24 mouse cellular contexts compared by ENCODE assay signal in genomic region chr4:135776850-135777249, GRCm38 (mm10). TPM values are rescaled to one million over a fixed set of nuclear protein-coding genes. Genes with fewer than 3 reads are reported as not detected.
"Had no signal": no experiment of that assay in that cellular context is flagged by ENCODE, and none has a peak within 500 bp of the region (broad histone marks: within the 10 kb centered on the region; RNA-seq: fewer than 3 reads in every experiment).

No protein-coding gene starts in this region.

- DNase-seq: gastrocnemius, adult 2 months; gastrocnemius, postnatal 10 days; gastrocnemius, postnatal 25 days; heart, adult 18-20 months; heart, postnatal 14 days; heart, postnatal 36 days; kidney, adult 18-20 months; kidney, adult 8-10 months; kidney, postnatal 10 days; kidney, postnatal 25 days; kidney, postnatal 4 days; liver; liver, embryonic 13.5 days had no signal

- H3K27me3 ChIP-seq: hindbrain, embryonic 13.5 days; hindbrain, embryonic 15.5 days; limb, embryonic 12.5 days had no signal

- H3K27ac ChIP-seq: gastrocnemius, adult 2 months; heart, embryonic 10.5 days; hindbrain, embryonic 13.5 days; hindbrain, embryonic 15.5 days; hindbrain, postnatal 0 days; layer of hippocampus, adult 2 months; left cerebral cortex, adult 2 months; limb, embryonic 10.5 days; limb, embryonic 12.5 days; liver, embryonic 13.5 days had no signal

- H3K4me3 ChIP-seq: gastrocnemius, adult 2 months; heart, embryonic 10.5 days; heart, embryonic 12.5 days; hindbrain, embryonic 13.5 days; hindbrain, embryonic 15.5 days; layer of hippocampus, adult 2 months; left cerebral cortex, adult 2 months; limb, embryonic 10.5 days; limb, embryonic 12.5 days; liver, embryonic 13.5 days had no signal

- H3K9me3 ChIP-seq: heart, embryonic 10.5 days; heart, embryonic 12.5 days; hindbrain, embryonic 13.5 days; hindbrain, embryonic 15.5 days; limb, embryonic 10.5 days; limb, embryonic 12.5 days; liver, embryonic 13.5 days had no signal

- H3K36me3 ChIP-seq: heart, embryonic 10.5 days; heart, embryonic 12.5 days; hindbrain, embryonic 13.5 days; hindbrain, embryonic 15.5 days; limb, embryonic 10.5 days; limb, embryonic 12.5 days; liver, embryonic 13.5 days had no signal

- H3K4me1 ChIP-seq: hindbrain, embryonic 13.5 days; hindbrain, embryonic 15.5 days; liver, embryonic 13.5 days had no signal

- H3K9ac ChIP-seq: heart, embryonic 12.5 days; hindbrain, embryonic 13.5 days; hindbrain, embryonic 15.5 days; limb, embryonic 12.5 days; liver, embryonic 13.5 days had no signal

RNA-seq across cellular contexts. Expression of gene Myom3, which starts 17.3 kb away (rescaled TPM):
- total RNA-seq: granulocyte monocyte progenitor cell, adult 5-6 weeks; hematopoietic stem cell, adult 5-6 weeks had no signal

RNA-seq across cellular contexts. Expression of gene Il22ra1, which starts 48.9 kb away (rescaled TPM):
- total RNA-seq: gastrocnemius, adult 2 months; granulocyte monocyte progenitor cell, adult 5-6 weeks; hematopoietic stem cell, adult 5-6 weeks had no signal
